Mouse (Mus musculus) heart, embryonic 16.5 days (tissue): ENCODE results near the gene Cited4. TPM values are rescaled to one million over a fixed set of nuclear protein-coding genes. Genes with fewer than 3 reads are reported as not detected.
A peak's percentile ranks its signal among the peaks of the same experiment; 100 is the strongest.

Experiments used
- ATAC-seq: fragments of 200-750 bp; cut with Nextera tagmentation; replicated peaks from 2 replicates; pipeline ENCODE4 v1.8.0; 2017; ENCODE audit warnings: moderate number of reproducible peaks; ENCODE audit not compliant: insufficient read depth, low FRiP score; ENCODE audit errors: extremely low read depth
- H3K27ac ChIP-seq: fragments of 300-500 bp; sonication (generic); 2 replicates; pipeline ENCODE4 v1.5.1; 2014; ENCODE audit warnings: mild to moderate bottlenecking, low read length, control low read depth, moderate library complexity
- H3K27me3 ChIP-seq: fragments of 300-500 bp; sonication (generic); 2 replicates; pipeline ENCODE4 v1.6.1; 2014; ENCODE audit warnings: low read length, mixed read lengths; ENCODE audit not compliant: control insufficient read depth, insufficient read depth
- H3K36me3 ChIP-seq: fragments of 300-500 bp; sonication (generic); 2 replicates; pipeline ENCODE4 v1.6.1; 2014; ENCODE audit not compliant: control insufficient read depth, insufficient read depth
- H3K4me1 ChIP-seq: fragments of 300-500 bp; sonication (generic); 2 replicates; pipeline ENCODE4 v1.6.1; 2014; ENCODE audit warnings: low read length, mixed read lengths; ENCODE audit not compliant: control insufficient read depth, insufficient read depth
- H3K4me2 ChIP-seq: fragments of 300-500 bp; sonication (generic); 2 replicates; pipeline ENCODE4 v1.6.1; 2014; ENCODE audit warnings: low read depth, mild to moderate bottlenecking, control low read depth, low read length
- H3K4me3 ChIP-seq: fragments of 300-500 bp; sonication (generic); 2 replicates; pipeline ENCODE4 v1.5.1; 2014; ENCODE audit warnings: mild to moderate bottlenecking, control low read depth, low read length
- H3K9ac ChIP-seq: fragments of 300-500 bp; sonication (generic); 2 replicates; pipeline ENCODE4 v1.6.1; 2014; ENCODE audit warnings: low read length, control low read depth
- H3K9me3 ChIP-seq: fragments of 300-500 bp; sonication (generic); replicated peaks from 2 replicates; pipeline ENCODE4 v1.6.1; 2016; ENCODE audit warnings: low read length; ENCODE audit not compliant: control insufficient read depth
- WGBS: fragments of 180-500 bp; shearing (Covaris S2); extraction: QIAGEN DNeasy Blood & Tissue Kit; methylation state at CpG from one replicate; pipeline ENCODE4 v1.1.7; 2014; 5-methylcytosine and 5-hydroxymethylcytosine counted together
- polyA plus RNA-seq: library from polyadenylated mRNA; unstranded; fragments of >200 nt; fragmentation: Nextera tagmentation; extraction: Ambion mirVana; gene quantifications from 2 replicates; pipeline ENCODE4 v1.2.1, GENCODE M21; 2015

Gene Cited4
- polyA plus RNA-seq, result 24.0 and 25.0 TPM in 2 replicates

DNA sequence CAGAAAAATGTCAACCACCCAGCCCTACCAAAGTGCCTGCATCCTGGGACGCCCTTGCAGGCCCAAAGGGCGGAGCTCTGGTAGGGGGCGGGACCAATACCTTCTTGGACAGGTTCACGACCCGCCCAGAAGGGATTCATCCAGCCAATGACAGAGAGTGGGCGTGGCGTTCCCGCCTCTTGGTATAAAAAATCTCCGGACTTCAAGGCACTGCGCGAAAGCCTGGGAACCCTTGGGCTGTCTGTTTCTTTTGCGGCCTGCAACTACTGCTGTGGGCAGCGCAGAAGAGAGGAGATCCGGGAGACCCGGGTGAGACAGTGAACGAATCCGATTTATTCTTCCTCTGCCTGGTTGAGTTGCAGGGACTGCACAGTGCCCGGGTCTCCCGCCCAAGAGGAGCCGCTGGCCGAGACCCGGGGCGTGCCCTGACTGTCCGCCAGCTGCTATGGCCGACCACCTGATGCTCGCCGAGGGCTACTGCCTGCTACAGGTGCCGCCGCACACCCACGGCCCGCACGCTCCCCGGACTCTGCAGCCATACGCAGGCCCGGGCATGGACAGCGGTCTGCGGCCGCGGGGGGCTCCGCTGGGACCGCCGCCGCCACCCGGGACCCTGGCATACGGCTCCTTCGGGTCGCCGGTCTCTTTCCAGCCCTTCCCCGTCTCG, at the start of gene Cited4:
Cited4 (plus strand) TSS at position 215 of the 667 bp plus-strand sequence.
- Histone ChIP-seq H3K9me3 (no peaks in the 10 kb centered on the region), H3K9ac (peak within 1 kb of the TSS; percentile 83), H3K4me3 (peak within 1 kb of the TSS; percentile 64), H3K27me3 (no peaks in the 10 kb centered on the region), H3K4me1 (peaks cover 22% of the 10 kb centered on the region), H3K27ac (peak within 1 kb of the TSS; percentile 92), H3K36me3 (no peaks in the 10 kb centered on the region), H3K4me2 (peak within 1 kb of the TSS; percentile 79)
- WGBS, result under 1% methylated on average over 50 of the region's 50 CpGs
- ATAC-seq, result peak; percentile 93

DNA sequence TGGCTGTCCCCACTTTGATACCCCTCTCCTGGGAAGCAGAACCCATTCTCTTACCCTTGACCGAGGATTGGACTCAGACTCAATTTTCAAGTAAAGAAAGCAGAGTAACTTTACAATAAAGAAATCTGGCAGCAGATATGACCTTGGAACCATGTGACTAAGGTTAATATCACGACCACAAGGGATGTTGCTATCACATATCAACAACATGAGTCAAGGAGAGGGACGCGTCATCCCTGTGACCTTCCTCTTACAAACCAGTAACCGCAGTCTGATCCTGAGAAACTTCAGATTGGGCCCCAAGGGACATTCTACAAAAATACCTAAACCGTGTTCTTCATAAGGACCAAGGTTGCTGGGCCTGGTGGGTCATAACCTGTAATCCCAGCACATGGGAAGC, 38.6 kb upstream of the Cited4 start:
- Histone ChIP-seq H3K9me3 (no peaks in the 10 kb centered on the region), H3K4me2 (no peak overlapping the region), H3K27ac (no peak overlapping the region), H3K36me3 (no peaks in the 10 kb centered on the region), H3K9ac (no peak overlapping the region), H3K4me3 (no peak overlapping the region), H3K27me3 (no peaks in the 10 kb centered on the region), H3K4me1 (no peaks in the 10 kb centered on the region)
- 67% methylated on average over 6 of the region's 6 CpGs for WGBS
- ATAC-seq, result no peak

- ATAC-seq, result no peak
- Histone ChIP-seq H3K27ac (no peak overlapping the region), H3K27me3 (no peaks in the 10 kb centered on the region), H3K9ac (no peak overlapping the region), H3K4me2 (no peak overlapping the region), H3K36me3 (no peaks in the 10 kb centered on the region), H3K4me1 (no peaks in the 10 kb centered on the region), H3K9me3 (no peaks in the 10 kb centered on the region), H3K4me3 (no peak overlapping the region)
- 18% methylated on average over 8 of the region's 8 CpGs for whole genome bisulfite sequencing
Observed at GRCm38 (mm10) chr4:120630218-120630931, 36.0 kb upstream of the Cited4 start.

DNA sequence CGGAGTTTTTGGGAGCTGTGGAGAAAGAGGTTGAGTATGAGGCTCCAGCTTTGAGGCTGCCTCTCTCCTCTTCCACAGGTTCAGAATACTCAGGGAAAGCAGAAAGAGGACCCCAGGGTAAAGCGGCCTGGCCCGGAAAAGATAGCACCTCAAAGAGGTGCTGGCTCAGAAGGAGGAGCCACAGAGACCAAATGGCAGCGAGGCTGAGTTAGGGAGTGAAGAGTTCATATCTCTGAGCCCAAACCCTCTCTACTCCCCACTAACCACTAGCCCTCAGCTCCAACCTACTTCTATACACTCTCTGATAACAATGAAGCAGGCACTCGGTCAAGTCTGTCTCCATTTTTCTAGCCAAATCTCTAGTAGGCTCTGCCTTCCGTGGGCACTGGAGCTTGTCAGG, 34.5 kb upstream of the Cited4 start:
- WGBS, result 58% methylated on average over 6 of the region's 6 CpGs
- Histone ChIP-seq H3K9ac (no peak overlapping the region), H3K36me3 (no peaks in the 10 kb centered on the region), H3K27me3 (no peaks in the 10 kb centered on the region), H3K9me3 (no peaks in the 10 kb centered on the region), H3K4me3 (no peak overlapping the region), H3K4me1 (no peaks in the 10 kb centered on the region), H3K27ac (no peak overlapping the region), H3K4me2 (no peak overlapping the region)
- no peak for ATAC-seq

DNA sequence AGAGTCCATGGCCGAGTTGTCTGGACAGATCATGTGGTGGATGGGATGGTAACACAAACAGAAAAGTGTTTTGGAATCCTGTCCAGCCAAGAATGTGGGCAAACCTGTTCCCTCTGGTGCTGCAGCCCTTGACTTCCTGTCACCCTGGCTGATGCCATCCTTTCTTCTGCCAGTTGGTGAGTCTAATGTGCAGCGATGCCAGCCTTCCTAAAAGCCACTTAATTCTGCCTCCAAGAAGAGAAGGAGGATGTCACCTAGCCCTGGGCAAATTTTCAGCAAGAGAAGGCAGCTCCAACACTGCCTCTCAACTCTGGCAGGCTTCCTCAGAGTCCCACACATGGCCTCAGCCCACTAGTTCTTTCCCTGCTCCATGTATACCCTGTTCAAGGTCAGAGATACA, 31.0 kb upstream of the Cited4 start:
- Histone ChIP-seq H3K4me1 (no peaks in the 10 kb centered on the region), H3K27ac (no peak overlapping the region), H3K9ac (no peak overlapping the region), H3K9me3 (peaks cover 3% of the 10 kb centered on the region; the same call in 1 of the 2 replicates), H3K27me3 (no peaks in the 10 kb centered on the region), H3K4me3 (no peak overlapping the region), H3K36me3 (no peaks in the 10 kb centered on the region), H3K4me2 (no peak overlapping the region)
- 80% methylated on average over 2 of the region's 2 CpGs for WGBS
- ATAC-seq, result no peak

GRCm38 (mm10) chr4:120641946-120642345, 24.4 kb upstream of the Cited4 start:
- no peak overlapping the region for H3K27ac ChIP-seq
- ATAC-seq, result no peak
- 84% methylated on average over 6 of the region's 6 CpGs for WGBS
- no peaks in the 10 kb centered on the region for H3K27me3 ChIP-seq
- H3K9me3 ChIP-seq, result peaks cover 3% of the 10 kb centered on the region; the same call in 1 of the 2 replicates
- H3K9ac ChIP-seq, result no peak overlapping the region
- H3K4me3 ChIP-seq, result no peak overlapping the region
- H3K4me1 ChIP-seq, result no peaks in the 10 kb centered on the region
- no peak overlapping the region for H3K4me2 ChIP-seq
- no peaks in the 10 kb centered on the region for H3K36me3 ChIP-seq

DNA sequence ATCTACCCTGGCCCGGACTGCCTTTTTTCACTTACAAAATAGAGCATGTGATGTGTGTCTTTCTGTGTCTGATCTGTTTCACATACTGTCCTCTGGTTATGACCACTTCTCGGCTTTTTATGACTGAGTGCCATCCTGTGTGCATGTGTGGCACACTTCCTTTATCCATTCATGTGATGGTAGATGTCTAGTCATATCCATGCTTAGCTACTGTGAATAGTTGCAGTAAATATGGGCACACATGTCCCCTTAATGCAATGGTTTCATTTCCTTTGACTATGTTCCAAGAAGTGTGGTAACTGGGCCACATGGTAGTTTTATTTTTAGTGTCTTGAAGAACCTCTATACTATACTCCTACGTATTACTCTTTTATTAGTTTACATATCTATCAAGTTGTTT, 22.5 kb upstream of the Cited4 start:
- H3K4me1 ChIP-seq, result no peaks in the 10 kb centered on the region
- no peak overlapping the region for H3K9ac ChIP-seq
- no peaks in the 10 kb centered on the region for H3K9me3 ChIP-seq
- no peak overlapping the region for H3K27ac ChIP-seq
- no peak for ATAC-seq
- H3K4me3 ChIP-seq, result no peak overlapping the region
- no peaks in the 10 kb centered on the region for H3K36me3 ChIP-seq
- peaks cover 10% of the 10 kb centered on the region for H3K27me3 ChIP-seq
- no peak overlapping the region for H3K4me2 ChIP-seq
- WGBS, result 77% methylated on average over 3 of the region's 3 CpGs

DNA sequence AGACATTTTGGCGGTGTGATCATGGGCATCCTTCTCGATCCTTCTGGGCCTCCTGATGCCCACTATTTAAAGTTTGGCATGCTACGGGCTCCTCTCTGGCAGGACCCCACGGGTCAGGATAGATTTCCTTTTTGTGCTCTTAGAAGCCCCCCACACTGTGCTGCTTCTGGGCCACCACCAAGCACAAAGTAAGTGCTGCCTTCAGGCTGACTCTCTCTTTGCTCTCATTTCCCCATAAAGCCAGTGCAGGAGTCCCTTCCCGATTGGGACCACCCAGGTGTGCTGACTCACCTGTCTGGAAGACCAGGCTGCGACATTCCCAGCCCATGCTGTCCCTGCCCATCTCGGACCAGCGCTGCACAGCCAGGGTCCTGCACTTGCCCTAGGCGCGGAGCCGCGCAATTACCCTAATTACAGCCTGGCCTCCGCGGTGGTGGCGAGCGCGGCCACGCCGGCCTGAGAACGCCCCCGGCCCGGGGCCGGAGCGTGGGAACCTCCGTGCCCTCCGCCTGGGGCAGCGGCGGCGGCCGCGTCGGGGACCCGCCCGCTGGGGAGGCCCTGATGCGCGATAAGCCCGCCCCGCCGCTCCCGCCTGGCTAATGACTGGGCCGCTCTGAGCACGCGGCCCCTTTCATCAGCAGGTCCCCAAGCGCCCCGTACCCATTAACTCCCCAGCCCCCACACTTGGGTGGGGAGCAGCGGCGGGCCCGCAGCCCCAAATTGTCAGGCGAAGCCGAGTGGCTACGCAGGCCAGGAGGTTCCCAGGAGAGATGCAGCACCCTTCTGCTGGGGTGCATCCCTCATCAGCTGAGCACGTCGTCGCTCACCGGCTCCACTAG, 16.8 kb upstream of the Cited4 start:
- Histone ChIP-seq H3K27ac (no peak overlapping the region), H3K9ac (peak overlapping the region; percentile 63)

More for the DNA sequence above, 16.8 kb upstream of the Cited4 start:
- Histone ChIP-seq H3K9me3 (no peaks in the 10 kb centered on the region; the same call in 1 of the 2 replicates), H3K27me3 (peaks cover 29% of the 10 kb centered on the region), H3K4me1 (0 out of 2 replicates have a peak, but pooled peaks cover 2% of the 10 kb centered on the region), H3K36me3 (no peaks in the 10 kb centered on the region), H3K4me2 (peak overlapping the region; percentile 75), H3K4me3 (peak overlapping the region; percentile 57)
- 5% methylated on average over 55 of the region's 55 CpGs for WGBS
- peak; percentile 60 for ATAC-seq
